Mouse (Mus musculus): ENCODE data around the gene Ntf3. TPM values are rescaled to one million over a fixed set of nuclear protein-coding genes. Genes with fewer than 3 reads are reported as not detected.

Ntf3 gene
- polyA plus RNA-seq, 1 experiment, result not detected

- no peak overlapping the region for H3K27ac ChIP-seq (ENCODE audit: insufficient read depth, low read depth, low read length)
- H3K4me1 ChIP-seq (ENCODE audit: control insufficient read depth, insufficient read depth, low read length), result peaks cover 5% of the 10 kb centered on the region; the same call in 1 of the 2 replicates
- no peak for TF ChIP-seq POLR2A (IDR thresholded peaks at IDR 0.05; ENCODE audit: insufficient read depth, low read depth, low read length)
- TF ChIP-seq CTCF (IDR thresholded peaks at IDR 0.05; ENCODE audit: insufficient read depth, low read depth, low read length), result no peak
- 91% methylated on average over 11 of the region's 11 CpGs for WGBS
- H3K4me3 ChIP-seq (ENCODE audit: insufficient read depth, low read depth, low read length), result no peak overlapping the region
These were observed 64.7 kb downstream of the Ntf3 start for GRCm38 (mm10) chr6:126102007-126102406.

GRCm38 (mm10) chr6:126100579-126100978 is 66.1 kb downstream of the Ntf3 start:
- 94% methylated on average over 1 of the region's 1 CpGs for WGBS
- no peak overlapping the region for H3K4me3 ChIP-seq (ENCODE audit: insufficient read depth, low read depth, low read length)
- TF ChIP-seq POLR2A (IDR thresholded peaks at IDR 0.05; ENCODE audit: insufficient read depth, low read depth, low read length) (no peak), CTCF (IDR thresholded peaks at IDR 0.05; ENCODE audit: insufficient read depth, low read depth, low read length) (no peak)
- peaks cover 9% of the 10 kb centered on the region for H3K4me1 ChIP-seq (ENCODE audit: control insufficient read depth, insufficient read depth, low read length)
- H3K27ac ChIP-seq (ENCODE audit: insufficient read depth, low read depth, low read length), result no peak overlapping the region

- no peak overlapping the region for H3K4me3 ChIP-seq (ENCODE audit: insufficient read depth, low read depth, low read length)
- TF ChIP-seq POLR2A (IDR thresholded peaks at IDR 0.05; ENCODE audit: insufficient read depth, low read depth, low read length), result no peak
- TF ChIP-seq CTCF (IDR thresholded peaks at IDR 0.05; ENCODE audit: insufficient read depth, low read depth, low read length), result no peak
- H3K27ac ChIP-seq (ENCODE audit: insufficient read depth, low read depth, low read length), result no peak overlapping the region
- H3K4me1 ChIP-seq (ENCODE audit: control insufficient read depth, insufficient read depth, low read length), result peaks cover 9% of the 10 kb centered on the region
- 85% methylated on average over 5 of the region's 5 CpGs for WGBS
These were observed 69.2 kb downstream of the Ntf3 start for GRCm38 (mm10) chr6:126097471-126097870.

- TF ChIP-seq POLR2A (IDR thresholded peaks at IDR 0.05; ENCODE audit: insufficient read depth, low read depth, low read length), result no peak
- no peak for TF ChIP-seq CTCF (IDR thresholded peaks at IDR 0.05; ENCODE audit: insufficient read depth, low read depth, low read length)
- no peak overlapping the region for H3K27ac ChIP-seq (ENCODE audit: insufficient read depth, low read depth, low read length)
- H3K4me3 ChIP-seq (ENCODE audit: insufficient read depth, low read depth, low read length), result no peak overlapping the region
- H3K4me1 ChIP-seq (ENCODE audit: control insufficient read depth, insufficient read depth, low read length), result peaks cover 9% of the 10 kb centered on the region
- WGBS, result 31% methylated on average over 13 of the region's 13 CpGs
These were observed 70.6 kb downstream of the Ntf3 start for GRCm38 (mm10) chr6:126096085-126096484.

GRCm38 (mm10) chr6:126095041-126095440 is 71.7 kb downstream of the Ntf3 start:
- TF ChIP-seq POLR2A (IDR thresholded peaks at IDR 0.05; ENCODE audit: insufficient read depth, low read depth, low read length) (no peak), CTCF (IDR thresholded peaks at IDR 0.05; ENCODE audit: insufficient read depth, low read depth, low read length) (no peak)
- Histone ChIP-seq H3K27ac (ENCODE audit: insufficient read depth, low read depth, low read length) (no peak overlapping the region), H3K4me3 (ENCODE audit: insufficient read depth, low read depth, low read length) (no peak overlapping the region), H3K4me1 (ENCODE audit: control insufficient read depth, insufficient read depth, low read length) (peaks cover 9% of the 10 kb centered on the region)
- 60% methylated on average over 6 of the region's 6 CpGs for WGBS

- H3K27ac ChIP-seq (ENCODE audit: insufficient read depth, low read depth, low read length), result no peak overlapping the region
- H3K4me3 ChIP-seq (ENCODE audit: insufficient read depth, low read depth, low read length), result no peak overlapping the region
- 68% methylated on average over 5 of the region's 5 CpGs for WGBS
- H3K4me1 ChIP-seq (ENCODE audit: control insufficient read depth, insufficient read depth, low read length), result peaks cover 7% of the 10 kb centered on the region
- TF ChIP-seq POLR2A (IDR thresholded peaks at IDR 0.05; ENCODE audit: insufficient read depth, low read depth, low read length) (no peak), CTCF (IDR thresholded peaks at IDR 0.05; ENCODE audit: insufficient read depth, low read depth, low read length) (no peak)
These were observed 74.7 kb downstream of the Ntf3 start for GRCm38 (mm10) chr6:126092026-126092425.

- Histone ChIP-seq H3K4me1 (ENCODE audit: control insufficient read depth, insufficient read depth, low read length) (no peaks in the 10 kb centered on the region), H3K27ac (ENCODE audit: insufficient read depth, low read depth, low read length) (no peak overlapping the region), H3K4me3 (ENCODE audit: insufficient read depth, low read depth, low read length) (no peak overlapping the region)
- no peak for TF ChIP-seq POLR2A (IDR thresholded peaks at IDR 0.05; ENCODE audit: insufficient read depth, low read depth, low read length)
- no peak for TF ChIP-seq CTCF (IDR thresholded peaks at IDR 0.05; ENCODE audit: insufficient read depth, low read depth, low read length)
- 90% methylated on average over 1 of the region's 1 CpGs for whole genome bisulfite sequencing
These were observed 76.6 kb downstream of the Ntf3 start for GRCm38 (mm10) chr6:126090063-126090462.

GRCm38 (mm10) chr6:126088489-126089265 is 78.0 kb downstream of the Ntf3 start:
- no peak overlapping the region for H3K4me3 ChIP-seq (ENCODE audit: insufficient read depth, low read depth, low read length)
- TF ChIP-seq POLR2A (IDR thresholded peaks at IDR 0.05; ENCODE audit: insufficient read depth, low read depth, low read length) (no peak), CTCF (IDR thresholded peaks at IDR 0.05; ENCODE audit: insufficient read depth, low read depth, low read length) (no peak)
- WGBS, result 95% methylated on average over 12 of the region's 12 CpGs

GRCm38 (mm10) chr6:126086321-126086950 is 80.3 kb downstream of the Ntf3 start:
- H3K27ac ChIP-seq (ENCODE audit: insufficient read depth, low read depth, low read length), result no peak overlapping the region
- H3K4me3 ChIP-seq (ENCODE audit: insufficient read depth, low read depth, low read length), result no peak overlapping the region
- 78% methylated on average over 3 of the region's 3 CpGs for WGBS
- no peaks in the 10 kb centered on the region for H3K4me1 ChIP-seq (ENCODE audit: control insufficient read depth, insufficient read depth, low read length)
- TF ChIP-seq POLR2A (IDR thresholded peaks at IDR 0.05; ENCODE audit: insufficient read depth, low read depth, low read length) (no peak), CTCF (IDR thresholded peaks at IDR 0.05; ENCODE audit: insufficient read depth, low read depth, low read length) (no peak)

More at GRCm38 (mm10) chr6:126088489-126089265, 78.0 kb downstream of the Ntf3 start:
- Histone ChIP-seq H3K4me1 (ENCODE audit: control insufficient read depth, insufficient read depth, low read length) (no peaks in the 10 kb centered on the region), H3K27ac (ENCODE audit: insufficient read depth, low read depth, low read length) (no peak overlapping the region)

All from olfactory bulb, adult 2 months (tissue).